Mouse (Mus musculus) bone marrow, adult 2 months (tissue): Measurements from ENCODE around the gene Atxn1.

Experiments
- CTCF ChIP-seq: fragments of 200-500 bp; IDR thresholded peaks from 2 replicates; pipeline ENCODE4 v1.5.1; 2011; ENCODE audit warnings: low read length, control low read depth; ENCODE audit not compliant: control insufficient read depth, insufficient read depth
- POLR2A ChIP-seq: fragments of 200-500 bp; IDR thresholded peaks from 2 replicates; pipeline ENCODE4 v1.6.1; 2011; ENCODE audit warnings: low read depth, mild to moderate bottlenecking, control low read depth, low read length, borderline replicate concordance; ENCODE audit not compliant: control insufficient read depth

GRCm38 (mm10) chr13:45508495-45508894, 456.3 kb downstream of the Atxn1 start:
- TF ChIP-seq CTCF: no peak
- TF ChIP-seq POLR2A: no peak
